Mouse (Mus musculus) cerebellum, adult 9-11 months (tissue): ENCODE results near the gene Krtap14.

Experiments
- DNase-seq: peaks from one replicate; pipeline ENCODE4 v3.0.0; 2022

Krtap14 gene

GRCm38 (mm10) chr16:88826095-88826652, at the start of gene Krtap14:
Gene Krtap14, minus strand, starts transcription at chr16:88826145.
- no peak for DNase-seq

GRCm38 (mm10) chr16:88874169-88874568, 48.2 kb upstream of the Krtap14 start, which contains the start of gene Krtap19-2:
Gene Krtap19-2, minus strand, starts transcription at chr16:88874269.
- DNase-seq: no peak

GRCm38 (mm10) chr16:88869311-88869710, 43.4 kb upstream of the Krtap14 start, which contains the start of gene Krtap19-1:
Gene Krtap19-1, minus strand, starts transcription at chr16:88869411.
- DNase-seq: no peak

GRCm38 (mm10) chr16:88864887-88865407, 39.0 kb upstream of the Krtap14 start:
- no peak for DNase-seq

GRCm38 (mm10) chr16:88851450-88851849, 25.5 kb upstream of the Krtap14 start:
- DNase-seq: no peak

- DNase-seq: no peak
Observed at GRCm38 (mm10) chr16:88848558-88848957, 22.6 kb upstream of the Krtap14 start.

GRCm38 (mm10) chr16:88847363-88847762, 21.4 kb upstream of the Krtap14 start:
- DNase-seq: no peak

- no peak for DNase-seq
Observed at GRCm38 (mm10) chr16:88826978-88827377, 1.0 kb upstream of the Krtap14 start.

GRCm38 (mm10) chr16:88823736-88824135, 2.2 kb downstream of the Krtap14 start:
- peak; percentile 9 for DNase-seq

- no peak for DNase-seq
Observed at GRCm38 (mm10) chr16:88820066-88820465, 5.9 kb downstream of the Krtap14 start, which contains the start of gene Krtap15. Gene Krtap15, plus strand, starts transcription at chr16:88820215.

GRCm38 (mm10) chr16:88811827-88812226, 14.1 kb downstream of the Krtap14 start, which contains the start of gene Gm20741:
Gene Gm20741, minus strand, starts transcription at chr16:88812220.
- peak; percentile 82 for DNase-seq

- DNase-seq: no peak
Observed at GRCm38 (mm10) chr16:88786786-88787185, 39.2 kb downstream of the Krtap14 start.

GRCm38 (mm10) chr16:88777596-88777995, 48.3 kb downstream of the Krtap14 start, which contains the start of gene Gm5965:
Gene Gm5965, plus strand, starts transcription at chr16:88777896.
- no peak for DNase-seq

GRCm38 (mm10) chr16:88774106-88774505, 51.8 kb downstream of the Krtap14 start, which contains the start of gene 2310057N15Rik:
Gene 2310057N15Rik, minus strand, starts transcription at chr16:88774206.
- no peak for DNase-seq
